Mouse (Mus musculus): Measurements from ENCODE around the gene Gm5089. TPM values are rescaled to one million over a fixed set of nuclear protein-coding genes. Genes with fewer than 3 reads are reported as not detected.

Gm5089 gene
- polyA plus RNA-seq, 1 experiment = not detected

GRCm38 (mm10) chr14:122385758-122386157 lies 65.2 kb downstream of the Gm5089 start:
- H3K79me2 ChIP-seq (ENCODE audit: control insufficient read depth, insufficient read depth) = no peaks in the 10 kb centered on the region
- no peaks in the 10 kb centered on the region for H3K27me3 ChIP-seq (ENCODE audit: control insufficient read depth, insufficient read depth, insufficient read length)
- H3ac ChIP-seq (ENCODE audit: control insufficient read depth, insufficient read length) = no peak overlapping the region
- H3K4me3 ChIP-seq = no peak overlapping the region
- no peaks in the 10 kb centered on the region for H3K36me3 ChIP-seq (ENCODE audit: control insufficient read depth, insufficient read depth)
- TF ChIP-seq POLR2AphosphoS2 (IDR thresholded peaks at IDR 0.05; ENCODE audit: insufficient read length, low read depth) (no peak), USF1 (IDR thresholded peaks at IDR 0.05; ENCODE audit: low read depth) (no peak), TCF12 (IDR thresholded peaks at IDR 0.05; ENCODE audit: insufficient read depth, poor library complexity, severe bottlenecking) (no peak), CEBPB (IDR thresholded peaks at IDR 0.05; ENCODE audit: insufficient read depth, poor library complexity, severe bottlenecking) (no peak), MAX (IDR thresholded peaks at IDR 0.05; ENCODE audit: low read depth) (no peak)
- no peak overlapping the region for H3K4me2 ChIP-seq (ENCODE audit: low read depth)

- Histone ChIP-seq H3K36me3 (ENCODE audit: control insufficient read depth, insufficient read depth) (no peaks in the 10 kb centered on the region), H3K4me2 (ENCODE audit: low read depth) (no peak overlapping the region), H3ac (ENCODE audit: control insufficient read depth, insufficient read length) (no peak overlapping the region), H3K4me3 (no peak overlapping the region), H3K27me3 (ENCODE audit: control insufficient read depth, insufficient read depth, insufficient read length) (no peaks in the 10 kb centered on the region), H3K79me2 (ENCODE audit: control insufficient read depth, insufficient read depth) (no peaks in the 10 kb centered on the region)
- no peak for TF ChIP-seq POLR2AphosphoS2 (IDR thresholded peaks at IDR 0.05; ENCODE audit: insufficient read length, low read depth)
- TF ChIP-seq MYOD1 (IDR thresholded peaks at IDR 0.05; ENCODE audit: control insufficient read depth in 1 of 3, insufficient read length in 2 of 3, low read depth in 2 of 3) = no peak
These were observed 65.7 kb downstream of the Gm5089 start for GRCm38 (mm10) chr14:122385238-122385534.

Other genes with a start within 250 kb of the Gm5089 start
- 0.42 TPM for gene Zic5, start 14.6 kb upstream of the Gm5089 start, polyA plus RNA-seq (2012; fragmentation: generic; extraction: Trizol)
- 0.88 TPM for gene Zic2, start 24.3 kb upstream of the Gm5089 start, polyA plus RNA-seq (2012; fragmentation: generic; extraction: Trizol)
- gene Gm10837, start 39.5 kb upstream of the Gm5089 start, polyA plus RNA-seq (2012; fragmentation: generic; extraction: Trizol) = not detected
- gene Pcca, start 83.2 kb upstream of the Gm5089 start, polyA plus RNA-seq (2012; fragmentation: generic; extraction: Trizol) = 18.8 TPM